Mouse (Mus musculus) heart, postnatal 10 days (tissue): ENCODE data around the gene Phex. TPM values are rescaled to one million over a fixed set of nuclear protein-coding genes. Genes with fewer than 3 reads are reported as not detected.

Experiments
- microRNA-seq, 2 experiments: library from miRNA; unstranded; fragments of <30 nt; microRNA quantifications; one replicate each; pipeline ENCODE4 v1.2.0; 2022
- total RNA-seq, 2 experiments: library from RNA; stranded (reverse); gene quantifications; 2 replicates each; pipeline ENCODE4 v1.2.3; 2021

Phex gene
- total RNA-seq, 2 experiments from 2014 or later, result 0.14 to 0.22 TPM

Small RNA genes within 50 kb of the gene (microRNA-seq; reads per million reads assigned to microRNA genes)
- 0 reads per million in 2 experiments for gene Gm23798

Other genes with a start within 250 kb of the Phex start
- 10 to 100 TPM; 18.3 to 22.8 TPM for gene Sms, start 77.0 kb upstream of the Phex start, total RNA-seq
- gene Yy2, start 153.7 kb upstream of the Phex start, total RNA-seq, result 1 to 10 TPM in 1 of 2 experiments, under 1 TPM in 1; 0.20 to 1.0 TPM
- 10 to 100 TPM; 15.9 to 17.2 TPM for gene Mbtps2, start 183.4 kb upstream of the Phex start, total RNA-seq